Mouse (Mus musculus): ENCODE measurements around the gene Nell2.

DNA sequence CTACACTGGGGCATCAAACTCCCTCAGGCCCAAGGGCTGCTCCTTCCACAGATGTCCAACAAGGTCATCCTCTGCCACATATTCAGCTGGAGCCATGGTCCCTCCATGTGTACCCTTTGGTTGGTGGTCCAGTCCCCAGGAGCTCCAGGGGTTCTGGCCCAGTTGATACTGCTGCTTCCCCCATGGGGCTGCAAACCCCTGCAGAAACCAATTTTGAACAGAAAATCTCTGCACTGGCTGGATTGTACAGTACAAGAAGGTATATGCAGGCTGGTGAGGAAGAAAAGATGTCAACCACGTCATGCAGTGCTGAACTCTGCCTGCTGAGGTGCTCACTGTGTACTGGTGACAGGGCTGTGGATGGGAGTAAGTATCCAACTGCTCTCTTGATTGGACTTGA, 92.1 kb downstream of the Nell2 start:
- no peak for TF ChIP-seq POLR2A (IDR thresholded peaks at IDR 0.05; ENCODE audit: low read depth, low read length)
- TF ChIP-seq CHD2 (IDR thresholded peaks at IDR 0.05; ENCODE audit: low read length) = no peak
- TF ChIP-seq ZNF384 (IDR thresholded peaks at IDR 0.05; ENCODE audit: low read depth, low read length) = no peak
- TF ChIP-seq EP300 (IDR thresholded peaks at IDR 0.05; ENCODE audit: low read length) = no peak
- no peak for TF ChIP-seq MAX (IDR thresholded peaks at IDR 0.05; ENCODE audit: low read length)
- TF ChIP-seq IRF4 (IDR thresholded peaks at IDR 0.05; ENCODE audit: low read depth, low read length) = no peak

Data from CH12.LX (cell line).